Mouse (Mus musculus): Measurements from ENCODE around the gene Zfp428.

DNA sequence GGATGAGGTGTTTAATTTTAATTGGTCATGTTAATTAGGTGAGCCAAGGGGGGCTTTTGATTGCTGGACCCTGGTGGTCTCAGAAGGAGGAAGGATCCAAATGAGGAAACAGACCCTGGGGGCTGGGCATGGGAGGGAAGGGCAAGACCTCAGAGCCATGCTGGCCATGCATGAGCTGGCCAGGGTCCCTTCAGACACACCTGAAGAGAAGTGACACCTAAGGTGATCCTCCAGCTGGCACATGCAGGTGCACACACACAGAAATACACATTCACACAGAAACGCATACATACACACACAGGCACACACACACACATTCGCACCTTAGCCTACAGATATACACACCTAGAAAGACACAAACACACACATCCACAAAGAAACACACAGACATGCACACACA, 27.1 kb upstream of the Zfp428 start:
- no peak for TF ChIP-seq HCFC1 (IDR thresholded peaks at IDR 0.05; ENCODE audit: borderline replicate concordance, insufficient read depth, low read length)
- no peak for TF ChIP-seq ZNF384 (IDR thresholded peaks at IDR 0.05; ENCODE audit: low read depth, low read length)

Data from ES-E14 (cell line).